Mouse (Mus musculus) megakaryocyte-erythroid progenitor cell, adult 5-6 weeks (primary cell): Measurements from ENCODE around the gene Zpbp2. TPM values are rescaled to one million over a fixed set of nuclear protein-coding genes. Genes with fewer than 3 reads are reported as not detected.
"Not testable (repeated sequence)": the region's sequence is repeated elsewhere in the genome, so short reads cannot be mapped to it uniquely, and the experiment has no call there.

Experiments used
- ATAC-seq: replicated peaks from 2 replicates; pipeline ENCODE4 v1.8.0; 2016; ENCODE audit warnings: mild to moderate bottlenecking, inconsistent platforms; ENCODE audit not compliant: severe bottlenecking, poor library complexity, low FRiP score, low TSS enrichment
- total RNA-seq, 2 experiments: library from RNA; stranded (forward) in 1 of 2; stranded (reverse) in 1 of 2; fragments of 200-1000, 215-1000 nt in 1 of 2; fragments of >200 nt in 1 of 2; fragmentation: Nextera tagmentation in 1 of 2; gene quantifications; 2 replicates each; pipeline ENCODE4 v1.2.3; 2014 to 2017

Zpbp2 gene
- total RNA-seq, 2 experiments from 2014 or later, result 0.99 to 5.0 TPM

- ATAC-seq, result peak; percentile 63
Observed at GRCm38 (mm10) chr11:98586892-98587563, 36.1 kb downstream of the Zpbp2 start, which contains the start of gene Ormdl3. Gene Ormdl3 (minus strand): TSS chr11:98587368.

GRCm38 (mm10) chr11:98587684-98588546, 37.0 kb downstream of the Zpbp2 start:
- peak; percentile 79 for ATAC-seq

GRCm38 (mm10) chr11:98588833-98589281, 38.0 kb downstream of the Zpbp2 start:
- ATAC-seq, result no peak

GRCm38 (mm10) chr11:98589306-98589705, 38.4 kb downstream of the Zpbp2 start:
- ATAC-seq, result no peak

GRCm38 (mm10) chr11:98590548-98591445, 39.9 kb downstream of the Zpbp2 start:
- no peak for ATAC-seq

- ATAC-seq, result no peak
Observed at GRCm38 (mm10) chr11:98595021-98595420, 44.1 kb downstream of the Zpbp2 start.

- ATAC-seq, result no peak
Observed at GRCm38 (mm10) chr11:98595473-98595872, 44.6 kb downstream of the Zpbp2 start.

GRCm38 (mm10) chr11:98595955-98596354, 45.1 kb downstream of the Zpbp2 start:
- no peak for ATAC-seq

- peak; percentile 61 for ATAC-seq
Observed at GRCm38 (mm10) chr11:98597363-98597762, 46.5 kb downstream of the Zpbp2 start.

GRCm38 (mm10) chr11:98597991-98598390, 47.1 kb downstream of the Zpbp2 start, which contains the start of gene Lrrc3c:
Gene Lrrc3c (plus strand): TSS chr11:98598291.
- no peak for ATAC-seq

GRCm38 (mm10) chr11:98598851-98599290, 48.0 kb downstream of the Zpbp2 start:
- ATAC-seq, result peak; percentile 6; the same call in 1 of the 2 replicates

GRCm38 (mm10) chr11:98599291-98599690, 48.4 kb downstream of the Zpbp2 start:
- 0 out of 2 replicates have a peak, but pooled peaks have one; percentile 17 for ATAC-seq

GRCm38 (mm10) chr11:98602090-98602690, 51.3 kb downstream of the Zpbp2 start:
- ATAC-seq, result peak; percentile 58

- no peak for ATAC-seq
Observed at GRCm38 (mm10) chr11:98603953-98604352, 53.1 kb downstream of the Zpbp2 start.

- not testable (repeated sequence) for ATAC-seq
Observed at GRCm38 (mm10) chr11:98604911-98605310, 54.0 kb downstream of the Zpbp2 start.

GRCm38 (mm10) chr11:98606763-98607162, 55.9 kb downstream of the Zpbp2 start:
- peak; percentile 65; the same call in 1 of the 2 replicates for ATAC-seq
